Mouse (Mus musculus): ENCODE results near the gene Wdr11. TPM values are rescaled to one million over a fixed set of nuclear protein-coding genes. Genes with fewer than 3 reads are reported as not detected.

Gene Wdr11
- 17.2 and 18.5 TPM in 2 replicates for polyA plus RNA-seq (2021; fragmentation: Nextera tagmentation)
- long read RNA-seq, experiment 1, full-length matches to known transcripts: 16 of 35 reads
- long read RNA-seq, experiment 1, partial matches to known transcripts: 16 of 35 reads
- long read RNA-seq, experiment 1, other reads (novel, unspliced or antisense): 3 of 35 reads
- long read RNA-seq, experiment 2, full-length matches to known transcripts: 140 of 208 reads
- long read RNA-seq, experiment 2, partial matches to known transcripts: 26 of 208 reads
- long read RNA-seq, experiment 2, other reads (novel, unspliced or antisense): 42 of 208 reads

DNA sequence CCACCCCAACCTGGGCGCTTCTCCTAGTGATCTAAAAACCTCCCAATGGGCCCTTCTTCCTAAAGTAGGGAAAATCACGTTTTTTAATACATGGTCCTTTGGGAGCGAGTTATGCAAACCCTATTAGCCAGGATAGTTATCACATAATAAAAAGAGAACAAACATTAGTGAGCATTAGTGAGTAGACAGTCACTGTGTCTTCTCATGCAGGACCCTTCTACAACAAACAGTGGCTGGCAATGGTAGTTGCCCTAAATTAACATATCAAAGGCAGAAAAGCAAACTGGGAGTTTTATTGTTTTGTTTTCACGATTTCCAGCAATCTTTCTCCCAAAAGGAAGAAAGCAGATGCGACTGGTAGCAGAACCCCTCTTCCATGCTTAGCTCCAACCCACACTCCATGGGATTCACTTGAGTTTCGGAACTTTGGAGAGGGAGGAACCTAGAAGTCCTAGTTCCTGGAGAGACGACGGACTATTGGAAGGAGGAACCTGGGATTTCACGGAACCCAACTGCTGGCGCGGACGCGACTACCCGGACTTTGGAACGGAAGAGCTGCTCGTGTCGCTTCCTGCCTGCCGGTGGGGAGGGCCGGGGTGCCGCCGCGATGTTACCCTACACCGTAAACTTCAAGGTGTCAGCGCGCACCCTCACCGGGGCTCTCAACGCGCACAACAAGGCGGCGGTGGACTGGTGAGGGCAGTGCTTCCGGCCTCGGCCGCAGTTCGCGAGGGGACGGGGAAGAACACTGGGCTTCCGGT lies at the start of gene Wdr11:
Gene Wdr11, plus strand, starts transcription at position 493 of the 761 bp plus-strand sequence.

All from layer of hippocampus, adult 6 months (tissue).